Mouse (Mus musculus) retina, postnatal 1 day (tissue): ENCODE data around the gene Fam126a.
A peak's percentile ranks its signal among the peaks of the same experiment; 100 is the strongest.

ENCODE experiments used
- DNase-seq: peaks from one replicate; pipeline ENCODE4 v3.0.0-alpha.2; 2012

The Fam126a gene

GRCm38 (mm10) chr5:24030579-24030969 lies at the start of gene Fam126a:
Gene Fam126a, minus strand, starts transcription at chr5:24030690.
- peak; percentile 99 for DNase-seq

GRCm38 (mm10) chr5:24078420-24079179 lies 48.1 kb upstream of the Fam126a start:
- no peak for DNase-seq

- no peak for DNase-seq
These were observed 47.3 kb upstream of the Fam126a start for GRCm38 (mm10) chr5:24077739-24078306.

GRCm38 (mm10) chr5:24076986-24077718 lies 46.7 kb upstream of the Fam126a start:
- peak; percentile 89 for DNase-seq

- DNase-seq: no peak
These were observed 41.5 kb upstream of the Fam126a start for GRCm38 (mm10) chr5:24072031-24072430.

- no peak for DNase-seq
These were observed 38.5 kb upstream of the Fam126a start for GRCm38 (mm10) chr5:24068955-24069354.

- DNase-seq: no peak
These were observed 33.1 kb upstream of the Fam126a start for GRCm38 (mm10) chr5:24063545-24063944.

- DNase-seq: no peak
These were observed 32.5 kb upstream of the Fam126a start for GRCm38 (mm10) chr5:24063034-24063433.

- DNase-seq: no peak
These were observed 30.5 kb upstream of the Fam126a start for GRCm38 (mm10) chr5:24060949-24061348.

GRCm38 (mm10) chr5:24057592-24057991 lies 27.1 kb upstream of the Fam126a start:
- no peak for DNase-seq

GRCm38 (mm10) chr5:24056865-24057264 lies 26.4 kb upstream of the Fam126a start:
- no peak for DNase-seq

- no peak for DNase-seq
These were observed 23.9 kb upstream of the Fam126a start for GRCm38 (mm10) chr5:24054382-24054781.

GRCm38 (mm10) chr5:24053245-24054190 lies 23.0 kb upstream of the Fam126a start:
- DNase-seq: peak; percentile 79

GRCm38 (mm10) chr5:24051755-24052675 lies 21.5 kb upstream of the Fam126a start:
- no peak for DNase-seq

GRCm38 (mm10) chr5:24047821-24048220 lies 17.3 kb upstream of the Fam126a start:
- no peak for DNase-seq

- DNase-seq: no peak
These were observed 16.5 kb upstream of the Fam126a start for GRCm38 (mm10) chr5:24047001-24047400.

- no peak for DNase-seq
These were observed 15.6 kb upstream of the Fam126a start for GRCm38 (mm10) chr5:24045998-24046631.

- no peak for DNase-seq
These were observed 13.9 kb upstream of the Fam126a start for GRCm38 (mm10) chr5:24044387-24044786.

GRCm38 (mm10) chr5:24043367-24043766 lies 12.9 kb upstream of the Fam126a start:
- DNase-seq: no peak

- DNase-seq: no peak
These were observed 10.9 kb upstream of the Fam126a start for GRCm38 (mm10) chr5:24041341-24041852.

GRCm38 (mm10) chr5:24040601-24041000 lies 10.1 kb upstream of the Fam126a start:
- no peak for DNase-seq
